Mouse (Mus musculus): Measurements from ENCODE around the gene Ctbs. TPM values are rescaled to one million over a fixed set of nuclear protein-coding genes. Genes with fewer than 3 reads are reported as not detected.

Ctbs gene
- total RNA-seq, 2 experiments from 2014 or later = 5.3 to 8.2 TPM

DNA sequence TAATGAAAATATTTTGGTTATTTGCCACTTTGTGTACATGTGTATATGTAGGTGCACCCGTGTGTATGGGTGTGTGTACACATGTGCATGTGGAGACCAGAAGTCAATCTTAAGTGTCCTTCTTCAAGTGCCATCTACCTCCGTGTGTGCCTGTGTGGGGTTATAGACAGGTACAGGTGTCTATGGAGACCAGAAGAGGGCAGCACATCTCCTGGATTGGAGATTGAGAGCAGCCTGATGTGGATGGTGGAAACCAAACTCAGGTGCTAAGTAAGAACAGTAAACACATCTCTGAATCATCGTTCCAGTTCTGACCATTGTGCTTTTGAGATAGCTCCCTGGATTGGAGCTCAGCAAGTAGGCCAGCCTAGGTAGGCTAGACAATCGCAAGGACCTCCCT is 36.9 kb downstream of the Ctbs start:
- DNase-seq (ENCODE audit: low spot score in 2 of 2) = no peak

DNA sequence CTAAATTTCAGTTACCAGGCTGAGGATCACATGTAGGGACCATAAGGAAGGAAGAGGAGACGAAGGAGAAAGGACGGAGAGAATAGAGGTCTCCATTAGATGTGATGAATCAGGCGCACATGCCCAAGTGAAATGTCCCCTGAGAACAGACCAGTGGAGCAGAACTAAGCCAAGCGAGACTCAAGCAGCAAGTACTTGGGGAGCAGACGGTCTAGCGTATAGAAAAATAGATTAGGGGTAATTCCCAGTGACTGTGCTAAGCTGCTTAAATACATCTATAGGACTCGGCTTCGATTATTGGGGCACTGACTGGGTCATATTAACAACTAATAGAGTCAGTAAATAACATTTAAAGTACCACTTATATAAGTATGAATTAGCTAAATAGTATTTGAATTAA is 45.3 kb downstream of the Ctbs start:
- DNase-seq (ENCODE audit: low spot score in 2 of 2) = no peak

DNA sequence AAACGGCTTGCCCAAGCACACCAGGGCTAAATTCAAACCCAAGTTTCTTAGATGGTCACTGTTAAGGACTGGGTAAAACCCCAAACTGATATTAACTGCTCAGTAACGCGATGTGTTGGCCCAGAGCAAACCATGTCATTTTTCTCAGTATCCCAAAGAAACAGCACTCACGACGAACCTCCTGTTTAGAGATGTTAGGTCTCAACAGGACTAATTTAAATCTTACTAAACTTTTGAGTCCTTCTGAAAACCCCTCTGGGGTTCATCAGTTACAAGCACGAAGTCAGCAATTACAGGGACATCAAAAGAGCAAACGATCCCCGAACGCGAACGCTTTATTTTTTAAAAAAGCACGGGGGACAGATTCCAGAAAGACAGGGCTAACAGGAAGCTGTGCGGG is 49.4 kb downstream of the Ctbs start:
- DNase-seq (ENCODE audit: low spot score in 2 of 2) = no peak

DNA sequence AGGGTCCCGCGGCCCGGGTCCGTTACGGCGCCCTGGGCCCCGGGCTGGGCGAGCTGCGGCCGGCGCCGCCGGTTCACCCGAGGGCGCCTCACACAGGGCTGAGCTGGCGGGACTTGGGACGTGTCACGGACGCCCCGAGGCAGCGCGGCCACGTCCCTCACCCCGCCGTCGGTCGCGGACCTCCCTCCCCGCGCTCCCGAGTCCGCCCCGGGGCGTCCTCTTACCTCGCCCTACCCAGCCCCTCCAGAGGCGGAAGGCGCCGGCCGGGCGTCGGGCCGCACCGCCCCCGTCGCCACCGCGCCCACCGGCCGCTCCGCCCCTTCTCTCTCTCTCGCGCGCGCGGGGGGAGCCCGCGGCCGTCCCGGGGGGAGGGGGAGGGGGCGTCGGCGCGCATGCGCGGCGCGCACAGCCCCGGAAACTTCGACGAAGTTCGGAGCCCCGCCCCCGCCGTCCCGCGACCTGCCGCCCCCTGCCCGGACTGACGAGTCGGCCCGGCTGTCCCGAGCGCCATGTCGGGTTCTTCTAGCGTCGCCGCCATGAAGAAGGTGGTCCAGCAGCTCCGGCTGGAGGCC is 49.9 kb downstream of the Ctbs start, which contains the start of the genes Spata1 and Gng5:
Spata1 (minus strand) TSS at position 323 of the 572 bp plus-strand sequence.
Gng5 (plus strand) TSS at position 377 of the 572 bp plus-strand sequence.
- peak; percentile 87 to 90 for DNase-seq (ENCODE audit: low spot score in 2 of 2)

DNA sequence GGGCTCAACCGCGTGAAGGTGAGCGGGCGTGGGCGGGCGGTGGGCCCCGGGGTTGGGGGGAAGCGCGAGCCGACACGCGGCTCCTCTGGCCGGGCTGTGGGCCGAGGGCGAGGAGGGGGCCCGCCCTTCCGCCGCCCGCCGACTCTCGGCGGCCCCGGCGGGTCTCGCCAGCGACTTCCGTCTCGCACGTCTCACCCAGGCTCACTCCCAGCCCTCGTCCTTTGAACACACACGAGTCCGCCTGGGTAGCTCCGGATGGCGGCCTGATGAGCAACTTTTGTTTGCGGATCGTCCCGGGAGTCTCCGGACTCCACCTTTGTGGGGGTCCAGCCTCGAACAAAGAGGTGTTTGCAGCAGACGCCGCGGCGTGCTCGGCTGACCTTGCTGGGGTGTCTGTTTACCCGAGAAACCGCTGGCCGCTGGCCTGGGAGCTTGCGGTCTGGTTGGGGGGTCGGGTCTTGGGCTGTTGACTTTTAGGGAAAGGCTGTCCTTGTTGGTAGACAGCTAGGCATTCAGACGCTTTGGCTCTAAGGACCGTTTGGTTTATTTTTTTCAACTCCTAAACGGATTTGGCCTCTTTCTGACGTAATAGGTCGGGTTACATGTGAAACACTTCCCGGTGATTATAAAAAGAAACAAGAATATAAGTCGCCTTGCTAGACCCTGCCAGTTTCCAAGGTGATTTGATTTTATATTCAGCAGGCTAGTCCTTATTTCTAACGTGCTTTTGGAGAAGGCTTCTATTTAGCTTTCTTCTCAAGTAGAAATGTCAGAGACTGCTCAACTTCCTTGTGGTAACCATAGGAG is 50.6 kb downstream of the Ctbs start:
- DNase-seq (ENCODE audit: low spot score in 2 of 2) = peak in 1 of 2 experiments; percentile 65

DNA sequence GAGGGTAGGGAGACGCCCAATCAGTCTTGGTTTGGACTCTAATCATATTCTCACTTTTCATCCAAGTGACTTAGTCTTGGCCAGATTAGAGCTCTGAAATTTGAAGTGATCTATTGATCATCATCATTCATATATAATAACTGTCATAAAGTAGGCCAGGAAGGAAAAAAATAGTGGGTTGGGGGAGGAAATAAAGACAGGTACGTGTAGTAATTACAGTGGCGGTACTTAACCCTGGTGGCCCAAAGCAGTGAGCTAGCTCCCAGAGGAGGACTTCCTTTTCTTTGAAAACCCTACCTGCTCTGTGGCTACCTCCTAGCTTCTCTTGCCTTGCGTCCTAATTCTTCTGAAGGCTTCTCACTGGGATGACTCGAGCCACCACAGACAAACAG is 51.2 kb downstream of the Ctbs start:
- no peak for DNase-seq (ENCODE audit: low spot score in 2 of 2)

DNA sequence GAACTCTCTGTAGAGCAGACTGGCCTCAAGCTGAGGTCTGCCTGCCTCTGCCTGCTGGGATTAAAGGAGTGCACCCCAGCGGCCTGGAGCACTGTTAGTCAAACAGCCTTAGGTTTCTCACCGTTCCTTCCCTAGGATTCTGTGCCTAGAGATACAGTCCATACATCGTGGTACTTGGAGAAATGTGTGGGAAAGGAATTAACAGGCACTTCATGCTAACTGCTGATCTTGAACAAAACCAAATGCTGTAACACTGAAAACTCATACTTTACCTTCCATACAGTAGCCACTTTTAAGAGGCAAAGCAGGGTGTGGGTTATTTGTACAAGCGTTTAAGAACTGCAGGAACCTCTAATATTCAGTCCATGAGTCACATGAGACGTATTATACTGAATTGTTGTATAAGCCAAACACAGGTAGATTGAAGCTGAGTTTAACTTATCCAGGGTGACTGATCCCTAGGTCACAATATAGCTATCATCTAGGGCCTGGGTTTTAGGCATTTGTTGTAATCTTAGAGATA is 52.1 kb downstream of the Ctbs start:
- no peak for DNase-seq (ENCODE audit: low spot score in 2 of 2)

DNA sequence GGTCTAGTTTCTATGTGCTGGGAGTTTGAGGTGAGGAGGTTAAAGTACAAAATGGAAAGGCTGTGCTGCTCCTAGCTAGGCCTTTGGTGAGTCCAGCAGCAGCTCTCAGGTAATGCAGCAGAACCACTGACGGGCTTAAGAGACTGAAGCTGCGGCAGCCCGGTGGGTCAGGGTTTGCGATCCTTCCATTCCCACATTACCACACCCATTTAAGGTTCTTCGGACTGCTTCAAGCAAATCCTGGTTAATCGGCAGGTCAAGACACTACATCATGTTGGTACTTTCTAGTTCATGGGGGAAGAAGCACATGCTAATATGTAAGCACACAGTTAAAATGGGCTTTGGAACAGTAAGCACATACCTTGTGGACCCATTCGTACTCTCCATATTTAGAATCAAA is 57.1 kb downstream of the Ctbs start:
- DNase-seq (ENCODE audit: low spot score in 2 of 2) = no peak

Other genes starting within 250 kb of the Ctbs start
- gene Lpar3, start 228.8 kb upstream of the Ctbs start, total RNA-seq (2021) = not detected
- 1 to 10 TPM; 6.4 to 6.6 TPM for gene Ssx2ip, start 45.2 kb upstream of the Ctbs start, total RNA-seq (2021)
- gene Spata1, start 50.0 kb downstream of the Ctbs start, total RNA-seq (2021) = 1 to 10 TPM; 2.7 to 3.3 TPM
- gene Gng5, start 50.0 kb downstream of the Ctbs start, total RNA-seq (2021) = 100 to 1,000 TPM; 264 to 272 TPM
- gene Rpf1, start 71.6 kb downstream of the Ctbs start, total RNA-seq (2021) = 10 to 100 TPM; 23.4 to 28.9 TPM
- gene Uox, start 120.6 kb downstream of the Ctbs start, total RNA-seq (2021) = under 1 TPM in 1 of 2 experiments, not detected in 1; 0.53 TPM
- gene Dnase2b, start 165.8 kb downstream of the Ctbs start, total RNA-seq (2021) = not detected
- not detected for gene 4930503B20Rik, start 201.5 kb downstream of the Ctbs start, total RNA-seq (2021)
- gene Samd13, start 235.8 kb downstream of the Ctbs start, total RNA-seq (2021) = under 1 TPM in 1 of 2 experiments, not detected in 1; 0.58 TPM

All from adrenal gland, adult 18-20 months (tissue).